Mouse (Mus musculus) heart, embryonic 14.5 days (tissue): ENCODE results near the gene Gtf3c1. TPM values are rescaled to one million over a fixed set of nuclear protein-coding genes. Genes with fewer than 3 reads are reported as not detected.

Source experiments
- ATAC-seq: fragments of 200-750 bp; cut with Nextera tagmentation; 2 replicates; pipeline ENCODE4 v1.8.0; 2017; ENCODE audit warnings: low read depth, moderate TSS enrichment; ENCODE audit not compliant: insufficient number of reproducible peaks, insufficient read depth, low FRiP score
- H3K27ac ChIP-seq, 2 experiments: fragments of 200-500 bp in 1 of 2; fragments of 300-500 bp in 1 of 2; sonication (generic) in 1 of 2; replicated peaks in 1 of 2; 2 replicates each; pipeline ENCODE4 v1.5.1; 2012 to 2014; ENCODE audit warnings: low read depth in 2 of 2, low read length in 2 of 2, control low read depth in 1 of 2, mild to moderate bottlenecking in 1 of 2, mixed read lengths in 1 of 2; ENCODE audit not compliant: control insufficient read depth in 1 of 2, insufficient read depth in 1 of 2
- H3K27me3 ChIP-seq: fragments of 300-500 bp; sonication (generic); 2 replicates; pipeline ENCODE4 v1.6.1; 2014; ENCODE audit warnings: mild to moderate bottlenecking, low read length, control low read depth; ENCODE audit not compliant: control insufficient read depth, insufficient read depth
- H3K36me3 ChIP-seq: fragments of 300-500 bp; sonication (generic); 2 replicates; pipeline ENCODE4 v1.6.1; 2014; ENCODE audit warnings: mild to moderate bottlenecking, control low read depth, low read length, mixed read lengths; ENCODE audit not compliant: control insufficient read depth, insufficient read depth
- H3K4me1 ChIP-seq, 2 experiments: fragments of 200-500 bp in 1 of 2; fragments of 300-500 bp in 1 of 2; sonication (generic) in 1 of 2; 2 replicates each; pipeline ENCODE4 v1.6.1; 2012 to 2014; ENCODE audit warnings: low read length in 2 of 2, control low read depth in 1 of 2, mixed read lengths in 1 of 2; ENCODE audit not compliant: control insufficient read depth in 2 of 2, insufficient read depth in 2 of 2
- H3K4me2 ChIP-seq: fragments of 300-500 bp; sonication (generic); 2 replicates; pipeline ENCODE4 v1.6.1; 2014; ENCODE audit warnings: mild to moderate bottlenecking, low read length
- H3K4me3 ChIP-seq, 2 experiments: fragments of 200-500 bp in 1 of 2; fragments of 300-500 bp in 1 of 2; sonication (generic) in 1 of 2; 2 replicates each; pipeline ENCODE4 v1.5.1; 2012 to 2014; ENCODE audit warnings: low read length in 2 of 2, mild to moderate bottlenecking in 2 of 2, control low read depth in 1 of 2, low read depth in 1 of 2, moderate library complexity in 1 of 2; ENCODE audit not compliant: control insufficient read depth in 1 of 2, insufficient read depth in 1 of 2
- H3K9ac ChIP-seq: fragments of 300-500 bp; sonication (generic); 2 replicates; pipeline ENCODE4 v1.6.1; 2014; ENCODE audit warnings: mild to moderate bottlenecking, low read length
- H3K9me3 ChIP-seq: fragments of 300-500 bp; sonication (generic); 2 replicates; pipeline ENCODE4 v1.6.1; 2016; ENCODE audit warnings: low read length, control low read depth; ENCODE audit not compliant: control insufficient read depth
- WGBS: fragments of 180-500 bp; shearing (Covaris S2); extraction: QIAGEN DNeasy Blood & Tissue Kit; methylation state at CpG from one replicate; pipeline ENCODE4 v1.1.7; 2014; 5-methylcytosine and 5-hydroxymethylcytosine counted together
- polyA plus RNA-seq: library from polyadenylated mRNA; unstranded; fragments of >200 nt; fragmentation: Nextera tagmentation; extraction: Ambion mirVana; gene quantifications from 2 replicates; pipeline ENCODE4 v1.2.1, GENCODE M21; 2014

Gene Gtf3c1
- polyA plus RNA-seq, 1 experiment from 2014 or later = 30.4 TPM

DNA sequence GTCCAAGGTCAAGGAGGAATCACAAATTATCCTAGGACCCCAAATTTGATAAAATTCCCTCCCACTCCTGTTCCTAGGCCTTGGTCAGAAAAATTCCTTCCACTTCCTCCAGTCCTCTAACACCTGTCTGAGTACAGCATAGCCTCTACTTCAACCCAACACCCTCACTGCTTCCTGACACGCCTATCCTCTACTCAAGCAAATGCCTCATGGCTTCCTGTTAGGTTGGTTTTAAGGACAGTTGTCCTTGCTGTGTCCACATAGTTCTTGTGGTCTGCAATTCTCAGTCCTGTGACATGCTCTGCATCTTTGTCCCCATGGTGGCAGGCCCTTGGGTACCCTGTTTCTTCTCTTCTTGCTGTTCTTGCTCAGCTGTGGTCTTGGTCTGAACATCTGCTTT is 37.2 kb upstream of the Gtf3c1 start:
- Histone ChIP-seq H3K9ac (no peak overlapping the region), H3K27me3 (no peaks in the 10 kb centered on the region), H3K4me2 (no peak overlapping the region), H3K4me3 (no peak overlapping the region), H3K4me1 (peaks cover 4 to 9% of the 10 kb centered on the region in 2 experiments; a peak in 2 of 4 replicates), H3K27ac (no peak overlapping the region), H3K9me3 (no peaks in the 10 kb centered on the region), H3K36me3 (no peaks in the 10 kb centered on the region)
- 77% methylated on average over 1 of the region's 1 CpGs for WGBS
- ATAC-seq = no peak

DNA sequence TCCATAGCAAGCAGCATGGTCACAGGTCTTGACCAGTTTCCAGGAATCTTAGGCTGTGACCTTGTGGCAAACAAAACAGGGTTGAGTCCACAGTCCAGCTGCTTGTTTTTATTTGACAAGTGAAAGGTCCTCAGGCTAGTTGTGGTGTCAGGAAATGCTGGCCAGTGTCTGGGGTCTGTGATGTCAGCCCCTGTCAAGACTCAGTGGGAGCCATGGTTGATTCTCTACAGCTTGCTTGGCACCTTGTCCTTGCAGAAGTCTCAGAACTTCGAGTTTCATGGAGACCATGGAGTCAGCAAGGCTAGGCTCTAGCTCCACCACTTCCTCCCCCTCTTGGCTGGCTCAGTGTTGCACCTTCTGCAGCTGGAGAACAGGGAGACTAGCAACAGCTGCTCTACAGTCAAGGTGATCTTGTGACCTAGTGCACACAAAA is 33.7 kb upstream of the Gtf3c1 start:
- 22% methylated on average over 1 of the region's 1 CpGs for WGBS
- H3K4me2 ChIP-seq = no peak overlapping the region
- ATAC-seq = no peak
- peaks cover 4 to 9% of the 10 kb centered on the region in 2 experiments; a peak in 2 of 4 replicates for H3K4me1 ChIP-seq
- H3K9ac ChIP-seq = no peak overlapping the region
- no peaks in the 10 kb centered on the region for H3K36me3 ChIP-seq
- H3K9me3 ChIP-seq = no peaks in the 10 kb centered on the region
- H3K27me3 ChIP-seq = no peaks in the 10 kb centered on the region
- H3K4me3 ChIP-seq = no peak overlapping the region
- no peak overlapping the region for H3K27ac ChIP-seq

DNA sequence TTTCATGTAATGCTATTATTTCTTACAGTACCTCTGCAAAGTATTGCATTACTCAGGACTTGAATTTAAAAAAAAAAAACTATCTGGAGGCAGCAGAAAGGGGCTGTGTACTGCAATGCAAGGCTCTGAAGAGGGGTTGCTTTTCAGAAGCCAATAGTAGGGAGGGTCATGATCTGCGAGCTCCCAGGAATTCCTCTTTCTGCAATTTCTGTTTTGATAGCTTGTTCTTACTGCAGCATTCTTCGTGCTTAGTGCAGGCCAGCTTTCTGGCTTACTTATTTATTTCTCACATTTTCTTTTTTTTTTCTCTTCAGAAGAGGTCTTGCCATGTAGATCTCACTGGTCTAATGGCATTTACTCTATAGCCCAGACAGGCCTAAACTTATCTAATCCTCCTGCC is 32.9 kb upstream of the Gtf3c1 start:
- WGBS = 71% methylated on average over 2 of the region's 2 CpGs
- Histone ChIP-seq H3K36me3 (no peaks in the 10 kb centered on the region), H3K27me3 (no peaks in the 10 kb centered on the region), H3K4me1 (peaks cover 4 to 9% of the 10 kb centered on the region in 2 experiments; a peak in 2 of 4 replicates), H3K9me3 (no peaks in the 10 kb centered on the region), H3K27ac (no peak overlapping the region), H3K9ac (no peak overlapping the region), H3K4me3 (no peak overlapping the region), H3K4me2 (no peak overlapping the region)
- no peak for ATAC-seq

DNA sequence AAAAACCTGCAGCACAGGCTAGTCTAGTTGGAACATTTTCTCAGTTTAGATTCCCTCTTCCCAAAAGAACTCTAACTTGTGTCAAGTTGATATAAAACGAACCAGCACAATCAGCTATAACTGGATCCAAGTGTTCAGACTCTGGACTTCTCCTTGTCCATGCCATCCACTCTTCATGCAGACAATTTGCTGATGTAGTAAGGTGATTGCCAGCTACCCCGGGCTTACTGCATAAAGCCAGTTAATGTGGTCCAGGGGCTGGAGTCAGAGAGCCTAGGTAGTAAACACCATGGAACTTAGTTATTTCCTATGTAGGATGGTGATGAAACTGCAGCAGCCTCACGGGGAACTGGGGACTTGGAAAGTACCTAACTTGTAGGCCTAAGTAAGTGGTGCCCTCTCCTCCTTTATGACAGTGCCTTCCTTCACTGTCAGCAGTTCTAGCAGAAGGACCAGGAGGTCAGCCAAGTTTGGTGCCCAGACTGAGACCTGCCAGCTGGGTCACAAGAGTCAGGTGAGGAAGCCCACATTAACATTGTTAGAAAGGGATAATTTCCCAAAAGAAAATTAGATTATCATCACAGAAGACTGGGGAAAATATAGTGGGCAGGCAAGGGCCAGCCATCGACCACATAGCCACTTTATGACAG is 28.9 kb upstream of the Gtf3c1 start:
- WGBS = 74% methylated on average over 4 of the region's 4 CpGs
- H3K4me2 ChIP-seq = no peak overlapping the region
- no peak for ATAC-seq
- peaks cover 6 to 12% of the 10 kb centered on the region in 2 experiments for H3K4me1 ChIP-seq
- no peak overlapping the region for H3K9ac ChIP-seq
- no peak overlapping the region for H3K27ac ChIP-seq
- no peaks in the 10 kb centered on the region for H3K27me3 ChIP-seq
- H3K36me3 ChIP-seq = no peaks in the 10 kb centered on the region
- no peaks in the 10 kb centered on the region for H3K9me3 ChIP-seq
- H3K4me3 ChIP-seq = no peak overlapping the region

DNA sequence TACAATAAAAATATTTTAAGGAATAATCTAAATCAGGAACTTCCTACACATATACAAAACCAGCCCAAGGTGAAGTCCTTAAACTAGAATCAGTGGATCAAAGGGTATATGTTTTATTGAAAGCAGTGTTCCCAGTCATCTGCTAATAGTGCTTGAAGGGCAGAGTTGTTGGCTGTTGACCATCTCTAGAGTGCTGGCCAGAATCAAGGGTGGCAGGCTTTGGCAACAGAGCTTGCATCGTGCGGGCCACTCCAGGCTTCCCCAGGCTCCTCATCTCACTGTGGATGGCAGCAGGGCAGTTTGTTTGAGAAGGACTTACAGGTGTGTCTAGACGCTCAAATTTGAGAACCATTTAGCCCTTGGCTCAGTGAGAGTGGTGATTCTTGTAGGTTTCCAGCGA is 26.2 kb upstream of the Gtf3c1 start:
- Histone ChIP-seq H3K4me2 (no peak overlapping the region), H3K36me3 (no peaks in the 10 kb centered on the region), H3K4me3 (no peak overlapping the region), H3K27ac (no peak overlapping the region), H3K27me3 (no peaks in the 10 kb centered on the region), H3K9ac (no peak overlapping the region), H3K4me1 (peaks cover 2 to 11% of the 10 kb centered on the region in 2 experiments; a peak in 3 of 4 replicates), H3K9me3 (no peaks in the 10 kb centered on the region)
- ATAC-seq = no peak
- WGBS = 87% methylated on average over 4 of the region's 4 CpGs

DNA sequence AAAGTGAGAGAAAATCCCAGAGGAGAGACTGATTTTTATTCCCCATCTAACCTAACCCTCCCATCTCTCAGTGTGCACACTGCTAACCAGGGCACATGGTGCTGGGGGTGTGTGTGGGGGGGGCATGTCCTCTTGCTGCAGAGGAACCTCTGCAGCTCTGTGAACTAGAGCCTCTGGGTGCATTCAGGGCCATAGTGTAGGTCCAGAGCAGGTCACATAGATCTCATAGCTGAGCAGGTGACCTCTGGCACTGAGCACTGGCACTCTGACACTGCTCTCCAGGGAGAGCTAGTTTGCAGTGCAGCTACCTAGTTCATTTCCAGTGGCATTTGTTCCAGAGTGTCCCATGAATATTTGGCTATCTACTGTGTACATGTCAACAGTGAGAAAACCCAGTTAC is 24.1 kb upstream of the Gtf3c1 start:
- Histone ChIP-seq H3K27me3 (no peaks in the 10 kb centered on the region), H3K27ac (no peak overlapping the region; a peak in 1 of 4 replicates), H3K4me2 (no peak overlapping the region), H3K36me3 (no peaks in the 10 kb centered on the region), H3K9ac (no peak overlapping the region), H3K4me1 (peaks cover 6 to 13% of the 10 kb centered on the region in 2 experiments; a peak in 3 of 4 replicates), H3K9me3 (no peaks in the 10 kb centered on the region), H3K4me3 (no peak overlapping the region)
- no peak for ATAC-seq

DNA sequence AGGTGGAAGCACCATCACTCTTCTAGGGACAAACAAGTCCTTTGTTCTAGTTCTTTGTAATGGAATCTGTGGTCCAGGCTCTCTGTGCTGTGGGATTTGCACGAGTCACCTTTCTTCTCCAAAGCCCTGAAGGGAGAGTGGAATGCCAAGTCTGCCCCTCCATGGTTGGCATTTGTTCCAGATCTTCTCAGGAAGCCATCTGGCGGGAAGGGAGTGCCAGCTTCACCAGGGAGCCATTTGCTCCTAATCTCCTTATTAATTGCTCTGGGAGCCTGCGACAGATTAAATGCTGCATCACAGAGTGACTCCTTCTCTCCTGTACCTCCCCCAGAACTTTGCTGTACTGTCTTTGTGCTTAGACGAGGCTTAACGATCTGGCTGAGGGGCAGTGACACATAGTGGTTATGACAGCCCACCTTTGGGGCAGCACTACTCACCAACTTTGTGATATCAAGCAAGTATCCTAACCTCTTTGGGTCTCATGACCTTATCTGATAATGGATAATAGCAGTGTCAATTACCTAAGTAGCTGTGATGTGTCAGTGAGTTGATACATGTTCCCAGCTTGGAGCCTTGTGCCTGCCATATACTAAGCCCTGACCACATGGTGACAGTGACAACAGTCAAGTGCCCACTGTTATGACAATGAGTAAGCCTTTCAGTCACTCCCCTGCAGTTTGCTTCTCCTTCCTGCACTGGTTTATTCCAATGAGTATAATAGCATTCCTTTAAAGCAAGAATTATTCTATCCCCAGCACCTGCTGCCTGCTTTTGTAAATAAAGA is 15.8 kb upstream of the Gtf3c1 start:
- Histone ChIP-seq H3K4me2 (no peak overlapping the region), H3K9me3 (no peaks in the 10 kb centered on the region), H3K36me3 (no peaks in the 10 kb centered on the region), H3K4me3 (no peak overlapping the region), H3K4me1 (peaks cover 15 to 43% of the 10 kb centered on the region in 2 experiments), H3K27ac (no peak overlapping the region), H3K27me3 (no peaks in the 10 kb centered on the region), H3K9ac (no peak overlapping the region)
- WGBS = 35% methylated on average over 5 of the region's 5 CpGs
- no peak for ATAC-seq
